Mouse (Mus musculus) midbrain, embryonic 14.5 days (tissue): ENCODE measurements at regions not wholly inside any gene's neighbourhood (a gene's known extent, or its start where the extent isn't known, plus 50 kb on each side); places are given as distances from the start of the nearest gene placed in this dataset.
A peak's percentile ranks its signal among the peaks of the same experiment; 100 is the strongest.

ENCODE experiments used
- ATAC-seq: fragments of 200-750 bp; cut with Nextera tagmentation; 2 replicates; pipeline ENCODE4 v1.8.0; 2017; ENCODE audit warnings: moderate number of reproducible peaks, moderate library complexity; ENCODE audit not compliant: low FRiP score, low TSS enrichment
- DNase-seq: peaks from one replicate; pipeline ENCODE4 v3.0.0-alpha.2; 2015
- H3K27ac ChIP-seq: fragments of 300-500 bp; sonication (generic); replicated peaks from 2 replicates; pipeline ENCODE4 v1.5.1; 2014; ENCODE audit warnings: mild to moderate bottlenecking, low read depth, low read length, moderate library complexity
- H3K27me3 ChIP-seq: fragments of 300-500 bp; sonication (generic); 2 replicates; pipeline ENCODE4 v1.6.1; 2014; ENCODE audit warnings: low read length, control low read depth, mixed read lengths; ENCODE audit not compliant: control insufficient read depth, insufficient read depth
- H3K36me3 ChIP-seq: fragments of 300-500 bp; sonication (generic); 2 replicates; pipeline ENCODE4 v1.6.1; 2014; ENCODE audit warnings: low read length, control low read depth; ENCODE audit not compliant: control insufficient read depth, insufficient read depth
- H3K4me1 ChIP-seq: fragments of 300-500 bp; sonication (generic); 2 replicates; pipeline ENCODE4 v1.6.1; 2014; ENCODE audit warnings: mild to moderate bottlenecking, antibody characterized with exemption, low read length, control low read depth; ENCODE audit not compliant: control insufficient read depth, insufficient read depth
- H3K4me2 ChIP-seq: fragments of 300-500 bp; sonication (generic); 2 replicates; pipeline ENCODE4 v1.6.1; 2014; ENCODE audit warnings: mild to moderate bottlenecking, low read length, moderate library complexity
- H3K4me3 ChIP-seq: fragments of 300-500 bp; sonication (generic); replicated peaks from 2 replicates; pipeline ENCODE4 v1.5.1; 2014; ENCODE audit warnings: low read depth, low read length
- H3K9ac ChIP-seq: fragments of 300-500 bp; sonication (generic); replicated peaks from 2 replicates; pipeline ENCODE4 v1.6.1; 2014; ENCODE audit warnings: mild to moderate bottlenecking, low read length, moderate library complexity
- H3K9me3 ChIP-seq: fragments of 300-500 bp; sonication (generic); 2 replicates; pipeline ENCODE4 v1.6.1; 2016; ENCODE audit warnings: low read length, control low read depth, mixed read lengths; ENCODE audit not compliant: control insufficient read depth
- WGBS: fragments of 180-500 bp; shearing (Covaris S2); extraction: QIAGEN DNeasy Blood & Tissue Kit; methylation state at CpG from one replicate; pipeline ENCODE4 v1.1.7; 2014; 5-methylcytosine and 5-hydroxymethylcytosine counted together

DNA sequence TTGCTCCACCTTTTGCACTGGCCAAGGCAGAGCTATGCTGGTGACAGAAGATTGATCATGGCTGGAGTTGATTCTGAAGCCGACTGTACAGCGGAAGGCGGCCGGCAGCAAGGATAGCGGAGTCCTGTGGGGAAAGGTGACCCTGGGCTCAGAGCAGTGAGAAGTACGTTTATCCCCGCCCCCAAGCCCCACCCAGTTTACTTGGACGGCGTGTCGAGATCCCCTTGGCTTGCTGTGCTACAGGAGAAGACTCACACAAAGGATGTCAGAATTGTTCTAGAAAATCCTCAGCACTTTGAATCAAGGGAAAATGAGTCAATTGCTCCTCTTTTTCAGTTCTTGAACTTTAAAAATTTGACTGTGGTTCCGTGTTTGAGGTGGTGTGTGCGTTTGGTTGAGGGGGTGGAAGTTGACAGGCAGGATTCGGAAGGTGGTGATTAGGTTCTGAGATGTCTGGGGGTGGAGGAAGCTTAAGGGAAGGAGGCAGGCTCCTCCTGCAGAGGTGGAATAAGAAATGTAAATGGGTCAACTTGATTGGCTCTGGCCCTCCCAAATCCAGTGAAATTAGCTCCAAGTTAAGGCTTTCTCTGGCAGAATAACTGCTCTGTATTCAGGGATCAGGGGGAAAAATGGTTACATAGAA lies 199.7 kb downstream of the Pten start:
- 8% methylated on average over 13 of the region's 13 CpGs for WGBS
- no peaks in the 10 kb centered on the region for H3K36me3 ChIP-seq
- no peak overlapping the region for H3K4me3 ChIP-seq
- no peaks in the 10 kb centered on the region for H3K9me3 ChIP-seq
- H3K27me3 ChIP-seq = no peaks in the 10 kb centered on the region
- no peak overlapping the region for H3K9ac ChIP-seq
- ATAC-seq = no peak
- H3K4me1 ChIP-seq = peaks cover 11% of the 10 kb centered on the region
- peak; percentile 7 for DNase-seq
- H3K27ac ChIP-seq = no peak overlapping the region
- peak overlapping the region; percentile 31 for H3K4me2 ChIP-seq

GRCm38 (mm10) chr19:32958276-32958675 lies 201.0 kb downstream of the Pten start:
- H3K9ac ChIP-seq = no peak overlapping the region
- H3K4me3 ChIP-seq = no peak overlapping the region
- H3K36me3 ChIP-seq = no peaks in the 10 kb centered on the region
- no peak overlapping the region for H3K27ac ChIP-seq
- H3K27me3 ChIP-seq = no peaks in the 10 kb centered on the region
- WGBS = 97% methylated on average over 4 of the region's 4 CpGs
- no peaks in the 10 kb centered on the region for H3K9me3 ChIP-seq
- peaks cover 11% of the 10 kb centered on the region for H3K4me1 ChIP-seq
- ATAC-seq = no peak
- DNase-seq = no peak
- H3K4me2 ChIP-seq = no peak overlapping the region

- H3K4me3 ChIP-seq = no peak overlapping the region
- no peak overlapping the region for H3K4me2 ChIP-seq
- no peak overlapping the region for H3K27ac ChIP-seq
- no peak for ATAC-seq
- DNase-seq = no peak
- H3K9me3 ChIP-seq = no peaks in the 10 kb centered on the region
- 93% methylated on average over 4 of the region's 4 CpGs for WGBS
- H3K9ac ChIP-seq = no peak overlapping the region
- no peaks in the 10 kb centered on the region for H3K27me3 ChIP-seq
- no peaks in the 10 kb centered on the region for H3K36me3 ChIP-seq
- H3K4me1 ChIP-seq = peaks cover 11% of the 10 kb centered on the region
Observed at GRCm38 (mm10) chr19:32958791-32959190, 201.5 kb downstream of the Pten start.

DNA sequence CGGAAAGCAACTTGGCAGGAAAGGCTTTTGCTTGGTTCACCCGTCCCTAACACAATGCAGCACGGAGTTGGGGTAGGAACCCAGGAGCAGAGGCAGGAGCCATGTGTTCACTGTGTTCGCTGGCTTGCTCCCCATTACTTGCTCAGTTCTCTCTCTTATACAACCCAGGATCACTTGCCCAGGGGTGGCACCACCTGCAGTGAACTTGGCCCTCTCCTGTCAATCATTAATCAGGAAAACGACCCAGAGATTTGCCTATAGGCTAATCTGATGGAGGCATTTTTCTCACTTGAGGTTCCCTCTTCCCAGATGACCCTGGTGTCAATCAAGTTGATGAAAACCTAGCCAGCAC lies 202.5 kb downstream of the Pten start:
- H3K4me1 ChIP-seq = peaks cover 11% of the 10 kb centered on the region
- DNase-seq (no peak), ATAC-seq (no peak)
- no peak overlapping the region for H3K4me3 ChIP-seq
- no peak overlapping the region for H3K4me2 ChIP-seq
- H3K9ac ChIP-seq = no peak overlapping the region
- no peaks in the 10 kb centered on the region for H3K36me3 ChIP-seq
- no peaks in the 10 kb centered on the region for H3K9me3 ChIP-seq
- WGBS = 61% methylated on average over 5 of the region's 5 CpGs
- H3K27ac ChIP-seq = no peak overlapping the region
- no peaks in the 10 kb centered on the region for H3K27me3 ChIP-seq

- no peak overlapping the region for H3K4me2 ChIP-seq
- ATAC-seq (no peak), DNase-seq (no peak)
- 69% methylated on average over 9 of the region's 9 CpGs for WGBS
- H3K4me1 ChIP-seq = peaks cover 11% of the 10 kb centered on the region
- no peak overlapping the region for H3K27ac ChIP-seq
- no peak overlapping the region for H3K4me3 ChIP-seq
- no peaks in the 10 kb centered on the region for H3K9me3 ChIP-seq
- H3K27me3 ChIP-seq = no peaks in the 10 kb centered on the region
- no peak overlapping the region for H3K9ac ChIP-seq
- no peaks in the 10 kb centered on the region for H3K36me3 ChIP-seq
Observed at GRCm38 (mm10) chr19:32960196-32960947, 203.1 kb downstream of the Pten start.

DNA sequence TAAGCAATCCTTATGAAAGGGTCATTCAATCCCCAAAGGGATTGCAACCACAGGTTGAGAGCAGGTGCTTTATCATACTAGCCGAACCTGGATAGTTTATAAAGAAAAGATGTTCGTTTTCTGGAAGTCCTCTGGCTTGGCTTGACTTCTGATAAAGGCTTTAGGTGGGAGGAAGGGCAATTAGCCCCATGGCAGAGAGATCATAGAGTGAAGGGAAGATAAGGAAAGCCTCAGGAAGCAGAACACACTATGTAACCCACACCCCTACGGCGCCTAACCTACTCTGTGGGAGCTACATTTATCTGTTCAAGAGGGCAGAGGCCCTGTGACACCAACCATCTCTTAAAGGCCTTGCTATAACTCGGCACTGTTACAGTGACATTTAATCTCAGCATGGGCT lies 204.2 kb downstream of the Pten start:
- Histone ChIP-seq H3K9ac (no peak overlapping the region), H3K4me2 (no peak overlapping the region), H3K27ac (no peak overlapping the region), H3K9me3 (no peaks in the 10 kb centered on the region), H3K27me3 (no peaks in the 10 kb centered on the region), H3K4me1 (peaks cover 7% of the 10 kb centered on the region; the same call in 1 of the 2 replicates), H3K4me3 (no peak overlapping the region), H3K36me3 (no peaks in the 10 kb centered on the region)
- ATAC-seq (no peak), DNase-seq (no peak)
- WGBS = 88% methylated on average over 5 of the region's 5 CpGs

GRCm38 (mm10) chr19:32963983-32964382 lies 206.7 kb downstream of the Pten start:
- H3K36me3 ChIP-seq = no peaks in the 10 kb centered on the region
- H3K4me3 ChIP-seq = no peak overlapping the region
- H3K4me2 ChIP-seq = no peak overlapping the region
- H3K4me1 ChIP-seq = no peaks in the 10 kb centered on the region
- ATAC-seq (no peak), DNase-seq (no peak)
- H3K9me3 ChIP-seq = no peaks in the 10 kb centered on the region
- H3K9ac ChIP-seq = no peak overlapping the region
- WGBS = 22% methylated on average over 1 of the region's 1 CpGs
- H3K27me3 ChIP-seq = no peaks in the 10 kb centered on the region
- H3K27ac ChIP-seq = no peak overlapping the region

- no peaks in the 10 kb centered on the region for H3K9me3 ChIP-seq
- ATAC-seq = no peak
- H3K4me3 ChIP-seq = no peak overlapping the region
- H3K27ac ChIP-seq = no peak overlapping the region
- no peak for DNase-seq
- no peak overlapping the region for H3K4me2 ChIP-seq
- no peaks in the 10 kb centered on the region for H3K27me3 ChIP-seq
- no peak overlapping the region for H3K9ac ChIP-seq
- 76% methylated on average over 2 of the region's 2 CpGs for WGBS
- H3K36me3 ChIP-seq = no peaks in the 10 kb centered on the region
- H3K4me1 ChIP-seq = no peaks in the 10 kb centered on the region
Observed at GRCm38 (mm10) chr19:32965488-32965887, 208.2 kb downstream of the Pten start.

DNA sequence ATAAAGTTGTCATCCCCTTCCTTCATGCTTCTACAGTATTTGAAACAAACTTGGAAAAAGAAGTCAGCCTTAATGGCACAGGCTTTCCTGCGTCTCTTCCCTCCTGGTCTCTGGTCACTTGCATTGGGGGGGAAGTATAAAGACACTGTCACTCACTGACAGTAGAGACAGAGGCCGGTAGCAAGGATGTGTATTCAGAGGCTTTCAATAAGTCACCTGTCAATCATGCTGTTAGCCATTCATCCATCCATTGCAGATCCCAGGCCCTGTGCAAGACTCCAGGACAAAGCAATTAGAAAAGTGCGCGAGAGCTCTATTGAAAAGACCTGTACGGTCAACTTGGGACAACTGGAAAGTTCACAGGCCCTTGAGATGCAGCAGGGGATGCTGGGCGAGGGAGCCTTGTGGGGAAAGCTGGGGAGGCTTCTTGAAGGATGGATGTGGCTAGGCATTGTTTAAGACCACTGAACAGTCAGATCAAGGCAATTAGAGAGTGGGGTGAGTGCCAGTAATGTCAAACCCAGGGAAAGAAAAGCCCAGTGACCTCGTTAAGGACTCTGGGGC lies 212.0 kb downstream of the Pten start:
- Histone ChIP-seq H3K4me3 (no peak overlapping the region), H3K36me3 (no peaks in the 10 kb centered on the region), H3K27ac (no peak overlapping the region), H3K9ac (no peak overlapping the region), H3K4me1 (no peaks in the 10 kb centered on the region), H3K27me3 (no peaks in the 10 kb centered on the region), H3K9me3 (no peaks in the 10 kb centered on the region), H3K4me2 (no peak overlapping the region)
- no peak for DNase-seq
- WGBS = 16% methylated on average over 7 of the region's 7 CpGs
- no peak for ATAC-seq
